Mouse (Mus musculus): ENCODE data around the gene Armc5.

Armc5 gene

GRCm38 (mm10) chr7:128246496-128247391 lies 9.6 kb downstream of the Armc5 start, which contains the start of gene Tgfb1i1:
Tgfb1i1 (plus strand) TSS chr7:128246812.
- peak; percentile 73 to 75 for DNase-seq (ENCODE audit: low spot score in 2 of 2)

- peak; percentile 84 to 89 for DNase-seq (ENCODE audit: low spot score in 2 of 2)
Measured at GRCm38 (mm10) chr7:128247443-128247842, 10.3 kb downstream of the Armc5 start.

GRCm38 (mm10) chr7:128248081-128249042 lies 11.2 kb downstream of the Armc5 start:
- no peak for DNase-seq (ENCODE audit: low spot score in 2 of 2)

GRCm38 (mm10) chr7:128249998-128250397 lies 12.9 kb downstream of the Armc5 start:
- DNase-seq (ENCODE audit: low spot score in 2 of 2), result no peak

GRCm38 (mm10) chr7:128251946-128252345 lies 14.8 kb downstream of the Armc5 start:
- DNase-seq (ENCODE audit: low spot score in 2 of 2), result no peak

GRCm38 (mm10) chr7:128252609-128253008 lies 15.5 kb downstream of the Armc5 start:
- DNase-seq (ENCODE audit: low spot score in 2 of 2), result no peak

- no peak for DNase-seq (ENCODE audit: low spot score in 2 of 2)
Measured at GRCm38 (mm10) chr7:128254978-128255377, 17.8 kb downstream of the Armc5 start.

- DNase-seq (ENCODE audit: low spot score in 2 of 2), result no peak
Measured at GRCm38 (mm10) chr7:128255757-128256156, 18.6 kb downstream of the Armc5 start.

- peak in 1 of 2 experiments; percentile 28 for DNase-seq (ENCODE audit: low spot score in 2 of 2)
Measured at GRCm38 (mm10) chr7:128256783-128257334, 19.7 kb downstream of the Armc5 start.

GRCm38 (mm10) chr7:128265411-128265810 lies 28.3 kb downstream of the Armc5 start, which contains the start of gene Slc5a2:
Slc5a2 (plus strand) TSS chr7:128265657.
- DNase-seq (ENCODE audit: low spot score in 2 of 2), result no peak

GRCm38 (mm10) chr7:128266056-128266455 lies 28.9 kb downstream of the Armc5 start:
- DNase-seq (ENCODE audit: low spot score in 2 of 2), result no peak

- DNase-seq (ENCODE audit: low spot score in 2 of 2), result no peak
Measured at GRCm38 (mm10) chr7:128267391-128267790, 30.2 kb downstream of the Armc5 start.

GRCm38 (mm10) chr7:128267813-128268212 lies 30.7 kb downstream of the Armc5 start:
- DNase-seq (ENCODE audit: low spot score in 2 of 2), result no peak

- DNase-seq (ENCODE audit: low spot score in 2 of 2), result no peak
Measured at GRCm38 (mm10) chr7:128270431-128270850, 33.3 kb downstream of the Armc5 start.

GRCm38 (mm10) chr7:128271496-128271895 lies 34.4 kb downstream of the Armc5 start:
- no peak for DNase-seq (ENCODE audit: low spot score in 2 of 2)

GRCm38 (mm10) chr7:128276051-128276450 lies 38.9 kb downstream of the Armc5 start:
- no peak for DNase-seq (ENCODE audit: low spot score in 2 of 2)

GRCm38 (mm10) chr7:128279750-128280149 lies 42.6 kb downstream of the Armc5 start:
- DNase-seq (ENCODE audit: low spot score in 2 of 2), result no peak

- DNase-seq (ENCODE audit: low spot score in 2 of 2), result no peak
Measured at GRCm38 (mm10) chr7:128281765-128282164, 44.6 kb downstream of the Armc5 start.

- DNase-seq (ENCODE audit: low spot score in 2 of 2), result no peak
Measured at GRCm38 (mm10) chr7:128282532-128283244, 45.5 kb downstream of the Armc5 start.

- DNase-seq (ENCODE audit: low spot score in 2 of 2), result no peak
Measured at GRCm38 (mm10) chr7:128284047-128284446, 46.9 kb downstream of the Armc5 start.

GRCm38 (mm10) chr7:128285060-128285459 lies 47.9 kb downstream of the Armc5 start:
- no peak for DNase-seq (ENCODE audit: low spot score in 2 of 2)

Measured in heart, adult 9 months (tissue).